Mouse (Mus musculus): ENCODE measurements around the gene Slc35f6. TPM values are rescaled to one million over a fixed set of nuclear protein-coding genes. Genes with fewer than 3 reads are reported as not detected.
A peak's percentile ranks its signal among the peaks of the same experiment; 100 is the strongest.

Slc35f6 gene
- polyA plus RNA-seq (2016; fragmentation: Nextera tagmentation; extraction: Ambion mirVana): 25.5 and 28.9 TPM in 2 replicates

DNA sequence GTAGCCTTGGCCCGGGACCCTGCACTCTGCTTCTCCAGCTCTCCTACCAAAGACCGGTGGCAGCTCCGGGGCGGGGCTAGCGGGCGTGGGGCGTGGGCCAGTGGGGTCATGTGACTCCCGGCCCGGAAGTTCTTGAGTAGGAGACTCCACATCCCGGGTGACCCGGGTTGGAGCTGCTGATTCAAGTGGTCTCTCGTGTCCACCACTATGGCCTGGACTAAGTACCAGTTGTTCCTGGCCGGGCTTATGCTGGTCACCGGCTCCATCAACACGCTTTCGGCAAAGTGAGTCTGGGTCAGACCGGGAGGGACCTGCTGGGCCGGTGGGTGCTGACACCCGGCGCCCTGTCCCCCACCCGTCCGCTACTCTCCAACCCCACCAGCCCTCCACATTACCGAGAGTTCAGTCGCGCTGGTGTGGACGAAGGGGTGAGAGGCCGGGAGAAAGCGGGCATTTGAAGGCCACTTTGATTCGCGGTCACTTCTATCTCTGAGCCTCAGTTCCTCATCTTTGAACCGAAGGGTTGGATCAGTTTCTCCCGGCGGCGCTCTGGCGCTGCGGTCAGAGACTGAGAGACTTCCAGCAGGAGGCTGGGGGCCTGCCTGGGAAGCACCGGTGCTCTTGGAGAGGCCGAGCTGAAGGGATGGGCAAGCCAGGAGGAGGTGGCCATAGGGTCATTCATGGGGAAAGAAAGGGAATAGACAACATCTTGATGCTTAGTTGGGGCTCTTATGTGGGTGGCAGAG lies at the start of gene Slc35f6:
TSS of gene Slc35f6 (plus strand) at position 119 of the 746 bp plus-strand sequence.
- no peaks in the 10 kb centered on the region for H3K9me3 ChIP-seq
- WGBS: under 1% methylated on average over 38 of the region's 38 CpGs
- peak within 1 kb of the TSS; percentile 86 for H3K27ac ChIP-seq
- H3K4me3 ChIP-seq: peak within 1 kb of the TSS; percentile 88
- H3K4me1 ChIP-seq (replicated peaks): peaks cover 22% of the 10 kb centered on the region
- H3K27me3 ChIP-seq (ENCODE audit: insufficient read depth, poor library complexity, severe bottlenecking): peaks cover 5% of the 10 kb centered on the region; the same call in 1 of the 2 replicates
- DNase-seq (ENCODE audit: low spot score): peak; percentile 91
- H3K36me3 ChIP-seq: peaks cover 16% of the 10 kb centered on the region; the same call in 1 of the 2 replicates

DNA sequence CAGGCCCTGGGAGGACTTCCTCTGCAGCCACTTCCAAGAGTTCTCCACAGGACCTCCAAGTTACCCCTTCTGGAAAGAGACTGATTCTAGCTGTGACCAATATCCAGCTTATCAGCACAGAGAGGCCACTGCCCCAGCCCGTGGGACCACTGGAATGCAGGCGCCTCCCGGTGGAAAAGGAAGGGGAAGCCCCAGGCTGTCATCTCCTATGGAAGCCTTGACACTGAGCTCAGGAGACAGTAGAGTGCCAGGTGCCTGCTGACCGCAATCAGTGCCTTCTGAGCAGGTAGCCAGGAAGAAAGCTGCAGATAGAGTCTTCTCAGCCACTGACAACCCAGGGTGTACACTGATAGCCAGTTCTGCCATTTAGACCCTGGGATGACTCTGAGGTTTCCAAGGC lies 46.3 kb upstream of the Slc35f6 start:
- WGBS: 42% methylated on average over 4 of the region's 4 CpGs
- Histone ChIP-seq H3K4me3 (no peak overlapping the region), H3K9me3 (no peaks in the 10 kb centered on the region), H3K4me1 (replicated peaks) (peaks cover 21% of the 10 kb centered on the region), H3K27ac (no peak overlapping the region), H3K36me3 (no peaks in the 10 kb centered on the region), H3K27me3 (ENCODE audit: insufficient read depth, poor library complexity, severe bottlenecking) (no peaks in the 10 kb centered on the region)
- no peak for DNase-seq (ENCODE audit: low spot score)

DNA sequence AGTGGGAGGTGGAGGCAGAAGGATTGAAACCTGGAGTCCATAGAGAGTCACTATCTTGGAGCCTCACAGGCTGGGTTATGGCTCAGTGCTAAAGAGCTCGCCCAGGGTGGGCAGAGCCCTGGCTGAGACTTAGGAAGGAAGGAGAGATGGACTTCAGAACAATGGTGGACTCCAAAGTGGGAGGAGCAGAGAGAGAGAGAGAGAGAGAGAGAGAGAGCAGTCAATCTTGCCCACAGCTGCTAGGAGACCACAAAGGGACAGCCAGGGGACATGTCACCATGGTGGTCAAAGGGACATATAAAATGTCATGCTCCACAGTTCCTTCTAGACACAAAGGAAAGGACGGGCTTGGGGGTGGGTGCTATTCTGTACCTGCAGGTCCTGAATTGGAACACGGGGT lies 44.5 kb upstream of the Slc35f6 start:
- Histone ChIP-seq H3K36me3 (no peaks in the 10 kb centered on the region), H3K4me3 (no peak overlapping the region), H3K4me1 (replicated peaks) (peaks cover 23% of the 10 kb centered on the region), H3K27ac (0 out of 2 replicates have a peak overlapping the region, but pooled peaks have one; percentile 16), H3K27me3 (ENCODE audit: insufficient read depth, poor library complexity, severe bottlenecking) (no peaks in the 10 kb centered on the region), H3K9me3 (no peaks in the 10 kb centered on the region)
- WGBS: 58% methylated on average over 3 of the region's 3 CpGs
- no peak for DNase-seq (ENCODE audit: low spot score)

DNA sequence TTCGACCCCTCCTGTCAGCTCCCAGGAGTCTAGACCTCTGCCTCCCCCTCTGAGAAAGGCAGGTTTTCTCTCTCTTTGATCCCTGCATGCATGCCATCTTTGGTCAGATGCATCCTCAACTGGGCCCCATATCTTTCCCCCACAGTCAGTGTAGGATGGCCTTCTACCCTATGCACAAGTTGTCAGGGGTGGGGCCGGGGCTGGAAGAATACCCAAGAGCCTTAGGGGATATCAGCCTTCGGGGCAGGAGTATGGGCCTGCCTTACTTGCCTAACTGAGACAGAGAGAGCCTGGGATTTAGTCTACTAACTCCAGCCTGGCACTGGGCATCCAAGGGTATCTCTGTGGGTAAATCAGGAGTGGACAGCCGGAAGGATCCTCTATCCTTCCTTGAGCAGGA lies 43.8 kb upstream of the Slc35f6 start:
- H3K4me3 ChIP-seq: no peak overlapping the region
- H3K27ac ChIP-seq: no peak overlapping the region
- no peak for DNase-seq (ENCODE audit: low spot score)
- WGBS: 75% methylated on average over 4 of the region's 4 CpGs
- H3K36me3 ChIP-seq: no peaks in the 10 kb centered on the region
- no peaks in the 10 kb centered on the region for H3K27me3 ChIP-seq (ENCODE audit: insufficient read depth, poor library complexity, severe bottlenecking)
- peaks cover 23% of the 10 kb centered on the region for H3K4me1 ChIP-seq (replicated peaks)
- no peaks in the 10 kb centered on the region for H3K9me3 ChIP-seq

DNA sequence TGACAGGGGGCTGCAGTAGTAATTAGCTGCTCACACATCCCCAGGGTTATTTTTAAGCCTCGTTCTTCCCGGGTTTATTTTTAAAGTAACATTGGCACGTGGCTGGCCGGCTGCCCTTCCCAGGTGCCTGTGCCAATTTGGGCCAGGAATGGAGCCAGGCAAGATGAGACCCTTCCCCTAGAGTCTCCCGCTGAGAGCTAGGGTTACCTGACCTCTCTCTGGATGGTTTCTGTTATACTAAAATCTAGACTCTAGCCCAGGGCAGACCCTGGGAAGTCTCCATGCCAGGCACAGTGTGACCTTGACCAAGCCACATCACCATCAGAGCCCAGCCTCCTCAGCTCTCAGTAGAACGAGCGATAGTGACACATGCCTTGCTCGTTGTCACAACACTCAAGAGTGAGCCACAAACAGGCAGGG lies 43.0 kb upstream of the Slc35f6 start:
- DNase-seq (ENCODE audit: low spot score): no peak
- Histone ChIP-seq H3K27me3 (ENCODE audit: insufficient read depth, poor library complexity, severe bottlenecking) (no peaks in the 10 kb centered on the region), H3K4me1 (replicated peaks) (peaks cover 23% of the 10 kb centered on the region), H3K27ac (no peak overlapping the region), H3K9me3 (no peaks in the 10 kb centered on the region), H3K36me3 (no peaks in the 10 kb centered on the region), H3K4me3 (no peak overlapping the region)
- 81% methylated on average over 8 of the region's 8 CpGs for WGBS

DNA sequence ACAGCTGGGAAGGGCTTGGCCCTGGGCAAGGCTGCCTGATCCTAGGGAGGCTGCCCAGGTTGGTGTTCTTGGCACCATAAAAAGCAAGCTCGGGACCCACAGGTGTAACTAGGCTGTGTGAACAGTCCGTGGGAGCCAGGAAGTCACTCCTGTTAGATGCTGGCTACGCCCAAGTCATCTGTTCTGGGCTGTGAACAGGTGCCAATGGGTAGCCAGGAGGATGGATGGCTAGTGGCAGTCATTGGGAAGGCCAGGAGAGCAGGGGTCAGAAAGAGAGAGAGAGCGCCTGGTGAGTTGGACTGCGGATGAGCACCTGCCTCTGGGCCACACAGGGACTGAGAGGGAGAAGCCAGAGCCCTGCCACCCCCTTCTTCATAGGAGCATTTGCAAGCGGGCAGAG lies 42.1 kb upstream of the Slc35f6 start:
- Histone ChIP-seq H3K27me3 (ENCODE audit: insufficient read depth, poor library complexity, severe bottlenecking) (no peaks in the 10 kb centered on the region), H3K4me1 (replicated peaks) (peaks cover 23% of the 10 kb centered on the region), H3K36me3 (no peaks in the 10 kb centered on the region), H3K9me3 (no peaks in the 10 kb centered on the region), H3K4me3 (no peak overlapping the region), H3K27ac (no peak overlapping the region)
- WGBS: 77% methylated on average over 6 of the region's 6 CpGs
- DNase-seq (ENCODE audit: low spot score): no peak

DNA sequence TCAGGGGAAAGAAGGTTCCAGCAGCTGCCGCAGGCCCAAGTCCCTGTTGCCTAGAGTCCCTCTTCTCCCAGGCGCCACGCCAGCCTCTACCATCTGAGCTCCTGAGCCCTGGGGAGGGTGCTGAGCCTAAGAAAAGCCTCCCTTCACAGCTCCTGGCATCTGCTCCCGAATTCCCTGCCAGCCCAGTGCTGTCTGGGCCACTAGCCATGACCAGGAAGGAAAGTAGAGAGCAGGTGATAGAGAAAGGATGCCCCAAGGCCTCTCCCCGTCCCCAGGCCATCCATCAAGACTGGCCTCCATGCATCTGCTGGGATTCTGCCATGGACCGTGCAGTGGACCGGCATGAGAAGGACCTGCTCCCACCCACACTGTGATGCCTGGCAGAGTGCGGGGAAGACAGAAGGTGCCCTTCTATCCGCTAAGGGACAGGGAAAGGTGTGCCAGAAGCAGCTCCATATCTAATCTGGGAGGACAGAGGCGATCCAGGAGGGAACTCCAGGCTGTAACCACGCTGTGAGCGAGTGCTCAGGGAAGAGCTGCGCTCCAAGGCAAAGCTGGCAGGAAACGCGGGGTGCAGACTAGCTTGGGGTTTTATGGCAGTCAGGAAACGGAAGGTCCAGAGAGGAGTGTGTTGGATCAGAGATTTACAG lies 41.2 kb upstream of the Slc35f6 start:
- Histone ChIP-seq H3K4me3 (no peak overlapping the region), H3K36me3 (no peaks in the 10 kb centered on the region), H3K9me3 (no peaks in the 10 kb centered on the region), H3K4me1 (replicated peaks) (peaks cover 27% of the 10 kb centered on the region), H3K27ac (no peak overlapping the region), H3K27me3 (ENCODE audit: insufficient read depth, poor library complexity, severe bottlenecking) (no peaks in the 10 kb centered on the region)
- WGBS: 76% methylated on average over 16 of the region's 16 CpGs
- DNase-seq (ENCODE audit: low spot score): no peak

DNA sequence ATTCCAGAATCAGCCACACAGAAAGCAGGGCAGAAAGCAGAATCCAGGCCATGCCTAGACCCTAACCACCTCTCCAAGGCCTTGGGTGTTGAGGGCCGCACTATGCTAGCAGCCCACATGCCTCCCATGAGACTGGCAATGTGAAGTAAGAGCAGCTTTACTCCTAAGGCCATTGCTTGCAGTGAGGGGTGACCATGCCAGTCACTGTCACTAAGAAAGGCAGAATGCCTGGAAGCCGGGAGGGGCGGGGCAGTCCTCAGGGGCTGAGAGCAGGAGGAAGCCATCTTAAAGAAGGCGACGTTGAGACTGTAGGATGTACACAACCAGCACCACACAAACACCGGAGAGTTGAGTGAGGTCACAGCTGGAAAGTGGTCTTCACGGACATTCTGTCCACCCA lies 38.6 kb upstream of the Slc35f6 start:
- no peaks in the 10 kb centered on the region for H3K9me3 ChIP-seq
- H3K36me3 ChIP-seq: no peaks in the 10 kb centered on the region
- no peaks in the 10 kb centered on the region for H3K27me3 ChIP-seq (ENCODE audit: insufficient read depth, poor library complexity, severe bottlenecking)
- H3K4me3 ChIP-seq: no peak overlapping the region
- peaks cover 17% of the 10 kb centered on the region for H3K4me1 ChIP-seq (replicated peaks)
- H3K27ac ChIP-seq: no peak overlapping the region
- DNase-seq (ENCODE audit: low spot score): no peak
- 87% methylated on average over 7 of the region's 7 CpGs for WGBS

DNA sequence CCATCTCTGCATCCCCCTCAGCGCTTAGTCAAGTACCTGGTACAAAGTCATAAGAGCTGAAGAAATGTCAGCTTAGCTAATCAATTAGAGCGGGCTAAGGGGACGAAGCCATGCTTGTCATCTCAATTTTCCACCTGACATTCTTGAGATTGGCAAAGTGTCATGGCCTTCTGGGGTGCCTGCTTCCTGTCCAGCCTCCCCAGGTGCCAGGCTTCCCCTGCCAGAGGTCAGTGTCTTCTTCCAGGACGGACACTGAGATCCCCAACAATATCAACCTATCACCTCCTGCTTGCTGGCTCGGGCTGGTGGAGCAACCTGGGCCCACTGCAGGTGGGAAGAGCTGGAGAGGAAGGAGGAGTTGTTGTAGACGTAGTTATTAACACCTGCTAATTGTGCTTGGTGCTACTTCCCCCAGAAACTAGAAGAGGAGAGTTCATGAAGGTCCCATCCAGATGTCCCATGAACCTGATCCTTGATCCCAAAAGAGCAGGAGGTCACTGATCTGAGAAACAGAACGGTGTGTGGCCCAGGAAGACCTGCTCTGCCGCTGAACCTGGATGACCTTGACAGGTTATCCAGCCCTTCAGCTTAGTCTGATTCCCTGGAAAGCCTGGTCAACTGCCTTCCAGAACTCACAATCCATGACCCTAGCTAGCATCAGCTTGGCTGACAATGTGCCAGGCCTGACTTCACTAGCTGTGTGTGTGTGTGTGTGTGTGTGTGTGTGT lies 37.7 kb upstream of the Slc35f6 start:
- Histone ChIP-seq H3K27ac (no peak overlapping the region), H3K9me3 (no peaks in the 10 kb centered on the region), H3K36me3 (no peaks in the 10 kb centered on the region), H3K4me1 (replicated peaks) (peaks cover 20% of the 10 kb centered on the region), H3K27me3 (ENCODE audit: insufficient read depth, poor library complexity, severe bottlenecking) (no peaks in the 10 kb centered on the region; the same call in 1 of the 2 replicates), H3K4me3 (no peak overlapping the region)
- 79% methylated on average over 8 of the region's 8 CpGs for WGBS
- DNase-seq (ENCODE audit: low spot score): no peak

DNA sequence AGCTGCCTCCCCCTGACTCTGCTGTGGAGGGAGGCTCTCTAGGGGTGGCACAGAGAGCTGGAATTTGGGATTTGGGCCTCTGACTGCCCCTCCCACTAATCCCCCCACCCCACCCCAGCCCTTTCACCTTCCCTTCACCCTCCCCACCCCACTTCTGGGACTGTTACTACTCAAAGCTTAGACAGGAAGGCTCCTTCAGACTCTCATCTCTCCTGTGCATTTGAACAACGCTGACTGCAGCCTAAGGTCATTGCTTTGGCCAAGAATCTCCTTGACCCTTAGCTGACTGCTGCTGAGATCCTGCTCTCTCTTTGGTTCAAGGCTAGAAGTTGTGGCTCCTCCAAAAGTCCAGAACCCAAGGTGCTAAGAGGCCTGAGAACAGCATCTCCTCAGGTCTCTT lies 36.6 kb upstream of the Slc35f6 start:
- Histone ChIP-seq H3K27ac (no peak overlapping the region), H3K27me3 (ENCODE audit: insufficient read depth, poor library complexity, severe bottlenecking) (no peaks in the 10 kb centered on the region; the same call in 1 of the 2 replicates), H3K4me3 (no peak overlapping the region), H3K4me1 (replicated peaks) (peaks cover 16% of the 10 kb centered on the region), H3K9me3 (no peaks in the 10 kb centered on the region), H3K36me3 (no peaks in the 10 kb centered on the region)
- no peak for DNase-seq (ENCODE audit: low spot score)
- WGBS: 69% methylated on average over 1 of the region's 1 CpGs

DNA sequence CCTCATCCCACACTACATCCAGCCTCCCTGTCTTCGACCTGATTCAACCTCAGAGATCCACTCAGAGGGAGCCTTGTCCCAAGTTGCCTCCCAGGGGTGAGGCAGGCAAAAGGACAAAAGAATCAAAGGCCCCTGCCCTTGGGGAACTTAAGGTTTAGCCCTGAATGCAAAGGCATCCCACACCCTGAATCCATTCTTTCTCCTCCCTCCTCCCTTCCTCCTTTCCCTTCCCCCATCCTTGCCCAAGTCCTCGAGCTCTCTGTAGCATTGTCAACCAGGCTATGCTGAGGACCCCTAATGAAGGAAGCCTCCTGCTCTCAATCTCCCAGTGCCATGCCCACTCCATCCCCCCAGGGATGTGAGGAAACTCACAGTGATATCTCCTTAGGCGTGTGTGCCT lies 36.0 kb upstream of the Slc35f6 start:
- Histone ChIP-seq H3K9me3 (no peaks in the 10 kb centered on the region), H3K27ac (no peak overlapping the region), H3K4me1 (replicated peaks) (peaks cover 13% of the 10 kb centered on the region; the same call in 1 of the 2 replicates), H3K36me3 (no peaks in the 10 kb centered on the region), H3K4me3 (no peak overlapping the region), H3K27me3 (ENCODE audit: insufficient read depth, poor library complexity, severe bottlenecking) (no peaks in the 10 kb centered on the region; the same call in 1 of the 2 replicates)
- no peak for DNase-seq (ENCODE audit: low spot score)
- WGBS: 28% methylated on average over 3 of the region's 3 CpGs

DNA sequence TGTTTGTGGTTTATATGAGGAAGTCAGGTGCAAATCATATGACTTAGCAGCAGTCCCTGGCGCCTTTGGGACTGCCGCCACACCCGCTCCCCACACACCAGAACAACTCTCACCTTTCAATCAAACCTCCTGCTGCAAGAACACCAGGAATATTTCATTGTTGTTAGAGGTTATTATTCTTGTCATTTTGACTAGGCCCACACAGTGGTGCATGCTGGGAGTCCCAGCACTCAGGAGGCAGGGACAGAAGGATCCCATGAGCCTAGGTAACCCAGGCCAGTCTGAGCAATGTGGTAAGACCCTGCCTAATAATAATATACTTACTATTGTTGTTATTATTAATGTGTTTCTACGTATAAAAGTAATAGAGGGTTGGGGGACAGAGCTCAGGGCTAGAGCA lies 35.2 kb upstream of the Slc35f6 start:
- no peak for DNase-seq (ENCODE audit: low spot score)
- WGBS: 83% methylated on average over 4 of the region's 4 CpGs
- H3K9me3 ChIP-seq: no peaks in the 10 kb centered on the region

DNA sequence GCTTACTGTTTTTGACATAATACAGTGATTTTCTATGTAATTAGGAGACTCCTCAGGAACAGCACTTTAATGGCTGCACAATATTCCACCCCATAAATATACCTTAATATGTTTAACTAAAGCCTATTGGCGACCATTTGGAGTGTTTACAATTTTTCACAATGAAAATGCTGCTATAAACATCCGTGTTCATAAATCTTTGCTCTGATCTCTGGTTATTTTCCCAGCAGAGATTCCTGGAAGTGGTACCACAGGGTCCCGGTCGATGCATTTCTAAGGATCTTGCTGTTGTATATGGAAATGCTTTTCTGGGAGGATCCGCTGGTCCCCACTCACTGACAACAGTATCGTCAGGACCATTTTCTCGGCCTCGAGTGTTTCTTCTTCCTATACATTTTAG lies 34.5 kb upstream of the Slc35f6 start:
- peaks cover 12% of the 10 kb centered on the region for H3K27me3 ChIP-seq (ENCODE audit: insufficient read depth, poor library complexity, severe bottlenecking)
- WGBS: 87% methylated on average over 8 of the region's 8 CpGs

More for the DNA sequence above, 35.2 kb upstream of the Slc35f6 start:
- Histone ChIP-seq H3K27me3 (ENCODE audit: insufficient read depth, poor library complexity, severe bottlenecking) (peaks cover 5% of the 10 kb centered on the region), H3K27ac (no peak overlapping the region), H3K4me1 (replicated peaks) (peaks cover 16% of the 10 kb centered on the region; the same call in 1 of the 2 replicates), H3K4me3 (no peak overlapping the region), H3K36me3 (no peaks in the 10 kb centered on the region)

More for the DNA sequence above, 34.5 kb upstream of the Slc35f6 start:
- Histone ChIP-seq H3K9me3 (no peaks in the 10 kb centered on the region), H3K4me3 (no peak overlapping the region), H3K36me3 (no peaks in the 10 kb centered on the region), H3K4me1 (replicated peaks) (peaks cover 21% of the 10 kb centered on the region; the same call in 1 of the 2 replicates), H3K27ac (no peak overlapping the region)
- no peak for DNase-seq (ENCODE audit: low spot score)
